Comparison of ENCODE assay signal across 12 mouse cellular contexts in the genomic region with DNA sequence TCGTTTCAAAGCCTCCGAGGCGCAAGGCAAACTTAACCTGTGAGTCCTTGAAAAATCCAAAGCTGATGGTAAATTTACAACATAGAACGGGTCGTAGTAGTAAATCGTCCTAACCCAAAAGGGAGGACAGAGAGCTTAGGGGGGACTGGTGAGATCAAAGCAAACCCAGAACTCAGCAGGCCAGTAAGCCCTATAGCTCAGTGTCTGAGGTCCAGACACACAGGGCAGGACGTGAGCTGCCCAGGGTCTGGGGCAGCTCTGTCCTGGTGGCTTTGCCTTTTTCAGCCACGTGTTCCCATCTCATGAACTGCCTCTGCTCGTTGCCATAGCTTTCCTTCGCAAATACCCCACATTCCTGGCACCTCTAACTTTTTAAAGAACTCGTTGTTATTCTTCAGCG.
DNase-seq lines count a peak whose midpoint lies in the region; ATAC-seq lines count a peak whose summit lies in the region.
"Had no signal": no experiment of that assay in that cellular context is flagged by ENCODE, and none has a peak within 500 bp of the region (broad histone marks: within the 10 kb centered on the region; RNA-seq: fewer than 3 reads in every experiment).

No protein-coding gene starts in this region.

- no peak overlapping the region for H3K27ac ChIP-seq in kidney, embryonic 15.5 days
- H3K27ac ChIP-seq in embryonic facial prominence, embryonic 15.5 days (replicated peaks): no peak overlapping the region
- H3K27ac ChIP-seq in hindbrain, embryonic 16.5 days (ENCODE audit: low read depth, low read length): no peak overlapping the region
- no peak overlapping the region for H3K27ac ChIP-seq in midbrain, embryonic 15.5 days
- H3K27ac ChIP-seq: liver, embryonic 15.5 days had no signal

- peak overlapping the region; percentile 27 for H3K4me3 ChIP-seq in kidney, embryonic 15.5 days (replicated peaks)
- no peak overlapping the region for H3K4me3 ChIP-seq in embryonic facial prominence, embryonic 15.5 days (replicated peaks)
- no peak overlapping the region for H3K4me3 ChIP-seq in hindbrain, embryonic 16.5 days (ENCODE audit: low read length)
- no peak overlapping the region for H3K4me3 ChIP-seq in midbrain, embryonic 15.5 days
- H3K4me3 ChIP-seq: liver, embryonic 15.5 days had no signal

- no peaks in the 10 kb centered on the region for H3K9me3 ChIP-seq in kidney, embryonic 15.5 days (replicated peaks)
- no peaks in the 10 kb centered on the region for H3K9me3 ChIP-seq in embryonic facial prominence, embryonic 15.5 days (replicated peaks)
- no peaks in the 10 kb centered on the region for H3K9me3 ChIP-seq in hindbrain, embryonic 16.5 days (ENCODE audit: control insufficient read depth, low read length)
- H3K9me3 ChIP-seq in midbrain, embryonic 15.5 days: no peaks in the 10 kb centered on the region
- H3K9me3 ChIP-seq: liver, embryonic 15.5 days had no signal

- H3K4me1 ChIP-seq in kidney, embryonic 15.5 days: peaks cover 10% of the 10 kb centered on the region
- H3K4me1 ChIP-seq in embryonic facial prominence, embryonic 15.5 days: peaks cover 13% of the 10 kb centered on the region
- H3K4me1 ChIP-seq in hindbrain, embryonic 16.5 days (ENCODE audit: control insufficient read depth, insufficient read depth, low read depth, low read length): no peaks in the 10 kb centered on the region
- no peaks in the 10 kb centered on the region for H3K4me1 ChIP-seq in midbrain, embryonic 15.5 days
- H3K4me1 ChIP-seq: liver, embryonic 15.5 days had no signal

- peak overlapping the region; percentile 60 for H3K4me2 ChIP-seq in kidney, embryonic 15.5 days
- H3K4me2 ChIP-seq in embryonic facial prominence, embryonic 15.5 days (replicated peaks): peak overlapping the region; percentile 19; the same call in 1 of the 2 replicates
- H3K4me2 ChIP-seq in hindbrain, embryonic 16.5 days (ENCODE audit: low read length): peak overlapping the region; percentile 35
- peak overlapping the region; percentile 29 for H3K4me2 ChIP-seq in midbrain, embryonic 15.5 days
- H3K4me2 ChIP-seq: liver, embryonic 15.5 days had no signal

- H3K27me3 ChIP-seq in kidney, embryonic 15.5 days: peaks cover 2% of the 10 kb centered on the region; the same call in 1 of the 2 replicates
- no peaks in the 10 kb centered on the region for H3K27me3 ChIP-seq in embryonic facial prominence, embryonic 15.5 days
- no peaks in the 10 kb centered on the region for H3K27me3 ChIP-seq in hindbrain, embryonic 16.5 days (replicated peaks; ENCODE audit: control insufficient read depth, insufficient read depth, low read length)
- H3K27me3 ChIP-seq in midbrain, embryonic 15.5 days (replicated peaks): no peaks in the 10 kb centered on the region
- H3K27me3 ChIP-seq: liver, embryonic 15.5 days had no signal

- ATAC-seq in kidney, embryonic 15.5 days (replicated peaks; ENCODE audit: low FRiP score): peak; percentile 83
- no peak for ATAC-seq in embryonic facial prominence, embryonic 15.5 days (ENCODE audit: insufficient number of reproducible peaks, low FRiP score, low TSS enrichment, low read depth)
- ATAC-seq in hindbrain, embryonic 16.5 days: no peak
- no peak for ATAC-seq in midbrain, embryonic 15.5 days (replicated peaks)

- no peak overlapping the region for H3K9ac ChIP-seq in kidney, embryonic 15.5 days
- H3K9ac ChIP-seq in embryonic facial prominence, embryonic 15.5 days: no peak overlapping the region
- no peak overlapping the region for H3K9ac ChIP-seq in hindbrain, embryonic 16.5 days (ENCODE audit: low read depth, low read length)
- no peak overlapping the region for H3K9ac ChIP-seq in midbrain, embryonic 15.5 days
- H3K9ac ChIP-seq: liver, embryonic 15.5 days had no signal

- no peaks in the 10 kb centered on the region for H3K36me3 ChIP-seq in kidney, embryonic 15.5 days
- no peaks in the 10 kb centered on the region for H3K36me3 ChIP-seq in embryonic facial prominence, embryonic 15.5 days
- no peaks in the 10 kb centered on the region for H3K36me3 ChIP-seq in hindbrain, embryonic 16.5 days (ENCODE audit: control insufficient read depth, insufficient read depth, low read length)
- H3K36me3 ChIP-seq in midbrain, embryonic 15.5 days (replicated peaks): no peaks in the 10 kb centered on the region
- H3K36me3 ChIP-seq: liver, embryonic 15.5 days had no signal

- no peak for DNase-seq in kidney, postnatal 14 days
- DNase-seq in cerebellum, postnatal 36 days: no peak
- no peak for DNase-seq in right cerebral cortex, adult 2 months (ENCODE audit: low spot score in 2 of 2)
- DNase-seq: adrenal gland, postnatal 36 days; cerebellum, postnatal 14 days; gastrocnemius, postnatal 10 days; kidney, postnatal 36 days had no signal

- WGBS in kidney, embryonic 15.5 days: 23% methylated on average over 12 of the region's 12 CpGs
- 53% methylated on average over 12 of the region's 12 CpGs for WGBS in embryonic facial prominence, embryonic 15.5 days
- 55% methylated on average over 12 of the region's 12 CpGs for WGBS in hindbrain, embryonic 16.5 days
- 61% methylated on average over 12 of the region's 12 CpGs for WGBS in midbrain, embryonic 15.5 days
